Mouse (Mus musculus): Measurements from ENCODE around the gene Arhgap27.

DNA sequence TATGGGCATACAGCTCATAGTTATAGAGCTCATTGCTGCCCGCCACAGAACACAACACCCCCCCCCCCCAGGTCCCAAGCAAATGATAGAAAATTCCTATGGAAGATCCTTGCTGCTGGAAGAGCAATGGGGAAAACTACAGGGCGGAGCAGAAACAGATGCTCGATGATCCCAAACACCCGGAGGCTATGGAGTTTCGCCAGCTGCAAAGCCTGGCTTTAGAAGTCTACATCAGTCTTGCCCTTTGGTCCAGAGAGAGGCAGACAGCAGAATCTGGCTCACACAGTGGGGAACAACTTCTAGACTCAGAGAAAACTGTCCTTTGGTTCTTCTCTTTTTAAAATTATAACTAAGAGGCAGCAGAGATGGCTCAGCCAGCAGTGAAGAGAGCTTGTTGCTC is 27.9 kb downstream of the Arhgap27 start:
- TF ChIP-seq CTCF (IDR thresholded peaks at IDR 0.05; ENCODE audit: control insufficient read depth, insufficient read depth, low read length): no peak
- TF ChIP-seq POLR2A (IDR thresholded peaks at IDR 0.05; ENCODE audit: borderline replicate concordance, control insufficient read depth, low read depth, low read length): no peak
